Comparison of ENCODE assay signal across 8 mouse cellular contexts in genomic region chr4:63559127-63559697, GRCm38 (mm10). TPM values are rescaled to one million over a fixed set of nuclear protein-coding genes. Genes with fewer than 3 reads are reported as not detected.
A peak's percentile ranks its signal among the peaks of the same experiment; 100 is the strongest.
DNase-seq lines count a peak whose midpoint lies in the region; ATAC-seq and TF ChIP-seq lines count a peak whose summit lies in the region.

No protein-coding gene starts in this region.

- peaks cover 30% of the 10 kb centered on the region for H3K4me1 ChIP-seq in liver, adult 2 months (ENCODE audit: control insufficient read depth, insufficient read depth, low read length)
- H3K4me1 ChIP-seq in embryonic facial prominence, embryonic 10.5 days: peaks cover 57% of the 10 kb centered on the region
- H3K4me1 ChIP-seq in intestine, embryonic 14.5 days (replicated peaks; ENCODE audit: control insufficient read depth, insufficient read depth, low read length): peaks cover 40% of the 10 kb centered on the region
- H3K4me1 ChIP-seq in midbrain, postnatal 0 days (ENCODE audit: insufficient read depth, low read length): 0 out of 2 replicates have a peak, but pooled peaks cover 7% of the 10 kb centered on the region

- H3K27me3 ChIP-seq in liver, adult 2 months (ENCODE audit: control insufficient read depth, insufficient read depth, low read length): no peaks in the 10 kb centered on the region
- H3K27me3 ChIP-seq in embryonic facial prominence, embryonic 10.5 days (replicated peaks; ENCODE audit: low read depth, poor library complexity, severe bottlenecking): no peaks in the 10 kb centered on the region
- no peaks in the 10 kb centered on the region for H3K27me3 ChIP-seq in intestine, embryonic 14.5 days (replicated peaks; ENCODE audit: control insufficient read depth, insufficient read depth, low read length)
- no peaks in the 10 kb centered on the region for H3K27me3 ChIP-seq in midbrain, postnatal 0 days (ENCODE audit: insufficient read depth, low read length)

- DNase-seq in liver, adult 2 months (ENCODE audit: extremely low read depth, low read depth, low spot score): no peak
- DNase-seq in liver: no peak
- DNase-seq in embryonic facial prominence, embryonic 10.5 days (ENCODE audit: low spot score): no peak
- DNase-seq in intestine, embryonic 14.5 days (ENCODE audit: low spot score): peak; percentile 54
- no peak for DNase-seq in midbrain, postnatal 0 days (ENCODE audit: low spot score)
- DNase-seq in layer of hippocampus, adult 9-11 months: no peak
- no peak for DNase-seq in left cerebral cortex, postnatal 14 days (ENCODE audit: low spot score in 2 of 2)
- DNase-seq in right cerebral cortex, postnatal 25 days: no peak

- intact Hi-C loops in left cerebral cortex, postnatal 14 days (cut with DNase I): no loop called here

- peak overlapping the region; percentile 82 for H3K9ac ChIP-seq in liver, adult 2 months (ENCODE audit: low read depth, low read length)
- peak overlapping the region; percentile 85 for H3K9ac ChIP-seq in intestine, embryonic 14.5 days (ENCODE audit: low read length)
- peak overlapping the region; percentile 69 for H3K9ac ChIP-seq in midbrain, postnatal 0 days (replicated peaks; ENCODE audit: low read length, poor library complexity, severe bottlenecking)

- no peaks in the 10 kb centered on the region for H3K36me3 ChIP-seq in liver, adult 2 months (ENCODE audit: control insufficient read depth, insufficient read depth, low read length)
- peaks cover 20% of the 10 kb centered on the region for H3K36me3 ChIP-seq in embryonic facial prominence, embryonic 10.5 days (replicated peaks)
- peaks cover 2% of the 10 kb centered on the region; the same call in 1 of the 2 replicates for H3K36me3 ChIP-seq in intestine, embryonic 14.5 days (ENCODE audit: control insufficient read depth, insufficient read depth, low read length)
- H3K36me3 ChIP-seq in midbrain, postnatal 0 days (ENCODE audit: insufficient read depth, low read length): no peaks in the 10 kb centered on the region

- WGBS in liver, adult 2 months: 48% methylated on average over 9 of the region's 9 CpGs
- 34% methylated on average over 9 of the region's 9 CpGs for WGBS in embryonic facial prominence, embryonic 10.5 days
- 39% methylated on average over 9 of the region's 9 CpGs for WGBS in intestine, embryonic 14.5 days
- WGBS in midbrain, postnatal 0 days: 36% methylated on average over 9 of the region's 9 CpGs

- no peak for TF ChIP-seq POLR2A in liver, adult 2 months (IDR thresholded peaks at IDR 0.05; ENCODE audit: extremely low read depth, insufficient read depth, low read length)

- peak overlapping the region; percentile 59 for H3K27ac ChIP-seq in liver, adult 2 months (replicated peaks; ENCODE audit: insufficient read depth, low read depth, low read length)
- H3K27ac ChIP-seq in embryonic facial prominence, embryonic 10.5 days (replicated peaks): peak overlapping the region; percentile 95
- no peak overlapping the region; the same call in 1 of the 2 replicates for H3K27ac ChIP-seq in intestine, embryonic 14.5 days (ENCODE audit: low read depth)
- H3K27ac ChIP-seq in midbrain, postnatal 0 days (ENCODE audit: low read depth, low read length): no peak overlapping the region

- H3K4me3 ChIP-seq in liver, adult 2 months (ENCODE audit: insufficient read depth, low read depth, low read length): peak overlapping the region; percentile 67
- H3K4me3 ChIP-seq in embryonic facial prominence, embryonic 10.5 days: peak overlapping the region; percentile 77
- H3K4me3 ChIP-seq in intestine, embryonic 14.5 days (ENCODE audit: low read depth, low read length): peak overlapping the region; percentile 62
- H3K4me3 ChIP-seq in midbrain, postnatal 0 days (ENCODE audit: low read depth, low read length): peak overlapping the region; percentile 61

- no peak for ATAC-seq in intestine, embryonic 14.5 days (replicated peaks; ENCODE audit: low FRiP score, low TSS enrichment, low read depth)
- ATAC-seq in midbrain, postnatal 0 days (ENCODE audit: low FRiP score): no peak

- H3K4me2 ChIP-seq in intestine, embryonic 14.5 days (ENCODE audit: low read length): peak overlapping the region; percentile 83
- peak overlapping the region; percentile 94 for H3K4me2 ChIP-seq in midbrain, postnatal 0 days (ENCODE audit: low read depth, low read length, poor library complexity, severe bottlenecking)

- no peaks in the 10 kb centered on the region for H3K9me3 ChIP-seq in embryonic facial prominence, embryonic 10.5 days
- H3K9me3 ChIP-seq in intestine, embryonic 14.5 days (ENCODE audit: control insufficient read depth, low read length): no peaks in the 10 kb centered on the region
- H3K9me3 ChIP-seq in midbrain, postnatal 0 days (ENCODE audit: low read length): no peaks in the 10 kb centered on the region

- TF ChIP-seq CTCF in liver, adult 2 months (IDR thresholded peaks at IDR 0.05; ENCODE audit: low read depth, low read length): no peak
- no peak for TF ChIP-seq CTCF in midbrain, postnatal 0 days (IDR thresholded peaks at IDR 0.05)

- H3K79me2 ChIP-seq in liver, adult 2 months (ENCODE audit: control insufficient read depth, insufficient read depth, low read length): no peaks in the 10 kb centered on the region

RNA-seq across cellular contexts. Expression of gene Tmem268, which starts 0.6 kb away (rescaled TPM):
- total RNA-seq in liver, adult 2 months (2014; rRNA removed): 2.9 and 4.4 TPM in 2 replicates
- 4.0 and 4.7 TPM in 2 replicates for polyA plus RNA-seq in liver, adult 2 months (2012; rRNA removed)
- polyA plus RNA-seq in embryonic facial prominence, embryonic 10.5 days (2016; fragmentation: Nextera tagmentation; extraction: Ambion mirVana): 10.2 and 10.6 TPM in 2 replicates
- polyA plus RNA-seq in intestine, embryonic 14.5 days (2014; fragmentation: Nextera tagmentation; extraction: Ambion mirVana): 11.3 and 11.9 TPM in 2 replicates
- total RNA-seq in midbrain, postnatal 0 days (2014; rRNA removed): 3.2 and 4.8 TPM in 2 replicates
- polyA plus RNA-seq in midbrain, postnatal 0 days (2015; fragmentation: Nextera tagmentation; extraction: Ambion mirVana): 4.7 and 5.0 TPM in 2 replicates
- total RNA-seq in left cerebral cortex, postnatal 14 days (2021): 1 to 10 TPM; 9.4 to 9.5 TPM

RNA-seq across cellular contexts. Expression of gene Atp6v1g1, which starts 14.6 kb away (rescaled TPM):
- 79.7 and 82.6 TPM in 2 replicates for total RNA-seq in liver, adult 2 months (2014; rRNA removed)
- polyA plus RNA-seq in liver, adult 2 months (2012; rRNA removed): 31.6 and 33.4 TPM in 2 replicates
- 244 and 267 TPM in 2 replicates for polyA plus RNA-seq in embryonic facial prominence, embryonic 10.5 days (2016; fragmentation: Nextera tagmentation; extraction: Ambion mirVana)
- 264 and 277 TPM in 2 replicates for polyA plus RNA-seq in intestine, embryonic 14.5 days (2014; fragmentation: Nextera tagmentation; extraction: Ambion mirVana)
- total RNA-seq in midbrain, postnatal 0 days (2014; rRNA removed): 142 and 202 TPM in 2 replicates
- polyA plus RNA-seq in midbrain, postnatal 0 days (2015; fragmentation: Nextera tagmentation; extraction: Ambion mirVana): 356 and 357 TPM in 2 replicates
- total RNA-seq in left cerebral cortex, postnatal 14 days (2021): 100 to 1,000 TPM; 132 to 140 TPM

RNA-seq across cellular contexts. Expression of gene Gm11213, which starts 45.8 kb away (rescaled TPM):
- total RNA-seq in liver, adult 2 months (2014; rRNA removed): not detected in 2 replicates
- not detected in 2 replicates for polyA plus RNA-seq in liver, adult 2 months (2012; rRNA removed)
- polyA plus RNA-seq in embryonic facial prominence, embryonic 10.5 days (2016; fragmentation: Nextera tagmentation; extraction: Ambion mirVana): not detected in 2 replicates
- not detected in 2 replicates for polyA plus RNA-seq in intestine, embryonic 14.5 days (2014; fragmentation: Nextera tagmentation; extraction: Ambion mirVana)
- not detected in 2 replicates for total RNA-seq in midbrain, postnatal 0 days (2014; rRNA removed)
- not detected in 2 replicates for polyA plus RNA-seq in midbrain, postnatal 0 days (2015; fragmentation: Nextera tagmentation; extraction: Ambion mirVana)
- not detected for total RNA-seq in left cerebral cortex, postnatal 14 days (2021)

Comparison
In these comparisons a context has a peak if more than half of its experiments do, and no peak if none do; other contexts are left out.
1. H3K27ac ChIP-seq: peak in liver, adult 2 months (single experiment) and embryonic facial prominence, embryonic 10.5 days (single experiment); none in intestine, embryonic 14.5 days (single experiment) and midbrain, postnatal 0 days (single experiment).
2. Peak in every context shown above with its lines, with median percentiles within 50 percentile points of each other: H3K4me3 ChIP-seq and H3K9ac ChIP-seq.